ENCODE assay signal across 18 mouse cellular contexts in the genomic region with DNA sequence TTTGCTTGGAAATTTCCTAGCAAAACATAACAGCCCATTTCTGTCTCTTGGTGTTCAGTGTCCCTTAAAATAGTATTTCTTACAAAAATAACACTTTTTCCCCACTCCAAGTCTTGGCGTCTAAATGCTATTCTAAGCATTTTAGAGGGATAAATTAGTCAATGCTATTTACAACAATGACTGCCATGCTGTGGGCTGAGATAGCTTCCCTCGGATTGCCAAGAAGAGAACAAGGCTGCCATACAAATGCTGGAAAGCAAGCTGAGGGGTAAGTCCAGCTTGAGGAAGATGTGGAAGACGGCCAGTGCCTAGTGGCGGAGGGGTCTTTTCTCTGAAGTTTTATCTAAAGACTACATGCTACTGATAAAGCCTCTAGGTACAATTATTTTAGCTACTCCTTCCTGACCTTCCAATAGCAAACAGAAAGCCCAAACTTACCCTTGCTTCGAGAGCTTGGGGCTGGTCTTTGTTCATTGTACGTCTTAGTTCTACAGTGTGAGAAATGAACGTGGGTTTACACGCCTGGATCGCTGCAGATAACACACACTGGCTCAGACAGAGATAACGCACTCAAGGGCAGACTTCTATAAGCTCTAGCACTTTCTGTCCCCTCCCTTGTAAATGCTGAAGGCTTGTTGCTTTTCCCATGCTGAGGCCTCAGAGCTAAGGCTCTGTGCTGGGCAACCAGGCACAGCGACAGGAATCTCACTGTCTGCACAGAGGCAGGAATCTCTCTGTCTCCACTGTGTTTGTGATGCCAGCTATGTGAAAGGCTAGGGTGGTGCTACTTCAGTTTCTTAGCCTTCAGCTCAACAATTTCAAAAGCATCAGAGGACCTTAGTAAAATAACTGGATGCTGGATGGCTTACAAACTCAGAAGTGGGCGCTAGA.
DNase-seq lines count a peak whose midpoint lies in the region; ATAC-seq and TF ChIP-seq lines count a peak whose summit lies in the region.
"Had no signal": no experiment of that assay in that cellular context is flagged by ENCODE, and none has a peak within 500 bp of the region (broad histone marks: within the 10 kb centered on the region; RNA-seq: fewer than 3 reads in every experiment).

No protein-coding gene starts in this region.

- no peaks in the 10 kb centered on the region for H3K27me3 ChIP-seq in midbrain, embryonic 14.5 days (ENCODE audit: control insufficient read depth, insufficient read depth, low read length)
- no peaks in the 10 kb centered on the region for H3K27me3 ChIP-seq in midbrain, embryonic 11.5 days (ENCODE audit: control insufficient read depth, insufficient read depth, low read length)
- H3K27me3 ChIP-seq in midbrain, postnatal 0 days (ENCODE audit: insufficient read depth, low read length), result no peaks in the 10 kb centered on the region
- H3K27me3 ChIP-seq: embryonic facial prominence, embryonic 12.5 days had no signal

- intact Hi-C loops in gastrocnemius, adult 2 months (cut with DNase I), result no loop called here

- no peak overlapping the region for H3K4me2 ChIP-seq in midbrain, embryonic 14.5 days (ENCODE audit: low read length)
- H3K4me2 ChIP-seq in midbrain, embryonic 11.5 days, result no peak overlapping the region
- no peak overlapping the region for H3K4me2 ChIP-seq in midbrain, postnatal 0 days (ENCODE audit: low read depth, low read length, poor library complexity, severe bottlenecking)
- H3K4me2 ChIP-seq: embryonic facial prominence, embryonic 12.5 days had no signal

- peaks cover 26% of the 10 kb centered on the region for H3K4me1 ChIP-seq in midbrain, embryonic 14.5 days (ENCODE audit: control insufficient read depth, insufficient read depth, low read length)
- H3K4me1 ChIP-seq in midbrain, embryonic 11.5 days (ENCODE audit: control insufficient read depth, insufficient read depth, low read length), result no peaks in the 10 kb centered on the region
- peaks cover 9% of the 10 kb centered on the region for H3K4me1 ChIP-seq in cortical plate, adult 2 months (ENCODE audit: control insufficient read depth, insufficient read depth, low read length)
- H3K4me1 ChIP-seq in midbrain, postnatal 0 days (ENCODE audit: insufficient read depth, low read length), result peaks cover 13% of the 10 kb centered on the region
- H3K4me1 ChIP-seq: embryonic facial prominence, embryonic 12.5 days had no signal

- peak; percentile 59 to 61 for DNase-seq in frontal cortex, adult 2 months (ENCODE audit: extremely low spot score in 1 of 2, low spot score in 1 of 2)
- DNase-seq in frontal cortex, postnatal 14 days (ENCODE audit: low spot score in 2 of 2), result no peak
- DNase-seq in midbrain, embryonic 14.5 days, result peak; percentile 26
- no peak for DNase-seq in midbrain, embryonic 11.5 days (ENCODE audit: low spot score, missing footprints)
- peak; percentile 46 for DNase-seq in midbrain, postnatal 0 days (ENCODE audit: low spot score)
- DNase-seq in gastrocnemius, adult 2 months, result no peak
- DNase-seq in embryo, embryonic 10 days (ENCODE audit: low spot score), result no peak
- DNase-seq: adrenal gland, postnatal 25 days; cerebellum, adult 9-11 months; heart, postnatal 14 days; kidney, postnatal 14 days; layer of hippocampus, postnatal 36 days had no signal

- no peak for TF ChIP-seq POLR2A in cortical plate, adult 2 months (IDR thresholded peaks at IDR 0.05; ENCODE audit: extremely low read depth, insufficient read depth, low read length)

- no peaks in the 10 kb centered on the region for H3K9me3 ChIP-seq in midbrain, embryonic 14.5 days (ENCODE audit: control insufficient read depth, low read length)
- no peaks in the 10 kb centered on the region for H3K9me3 ChIP-seq in midbrain, embryonic 11.5 days (ENCODE audit: control insufficient read depth, low read length)
- no peaks in the 10 kb centered on the region for H3K9me3 ChIP-seq in midbrain, postnatal 0 days (ENCODE audit: low read length)
- H3K9me3 ChIP-seq: embryonic facial prominence, embryonic 12.5 days had no signal

- H3K9ac ChIP-seq in midbrain, embryonic 14.5 days (replicated peaks; ENCODE audit: low read length), result no peak overlapping the region
- no peak overlapping the region for H3K9ac ChIP-seq in midbrain, embryonic 11.5 days (ENCODE audit: low read length)
- no peak overlapping the region for H3K9ac ChIP-seq in midbrain, postnatal 0 days (replicated peaks; ENCODE audit: low read length, poor library complexity, severe bottlenecking)
- H3K9ac ChIP-seq: embryonic facial prominence, embryonic 12.5 days had no signal

- H3K27ac ChIP-seq in midbrain, embryonic 14.5 days (replicated peaks; ENCODE audit: low read depth, low read length), result peak overlapping the region; percentile 5; the same call in 1 of the 2 replicates
- H3K27ac ChIP-seq in midbrain, embryonic 11.5 days (ENCODE audit: low read depth, low read length), result no peak overlapping the region
- H3K27ac ChIP-seq in cortical plate, adult 2 months (ENCODE audit: insufficient read depth, low read length), result peak overlapping the region; percentile 41; the same call in 1 of the 2 replicates
- H3K27ac ChIP-seq in midbrain, postnatal 0 days (ENCODE audit: low read depth, low read length), result peak overlapping the region; percentile 65
- H3K27ac ChIP-seq in gastrocnemius, adult 2 months, result no peak overlapping the region
- H3K27ac ChIP-seq: embryonic facial prominence, embryonic 12.5 days; macrophage had no signal

- 73% methylated on average over 12 of the region's 12 CpGs for WGBS in midbrain, embryonic 14.5 days
- WGBS in midbrain, embryonic 11.5 days, result 84% methylated on average over 12 of the region's 12 CpGs
- WGBS in midbrain, postnatal 0 days, result 60% methylated on average over 12 of the region's 12 CpGs

- TF ChIP-seq CTCF in cortical plate, adult 2 months (IDR thresholded peaks at IDR 0.05; ENCODE audit: extremely low read depth, insufficient read depth, low read length), result no peak
- TF ChIP-seq CTCF in midbrain, postnatal 0 days (IDR thresholded peaks at IDR 0.05), result no peak
- no peak for TF ChIP-seq CTCF in gastrocnemius, adult 2 months (IDR thresholded peaks at IDR 0.05)

- H3K4me3 ChIP-seq in midbrain, embryonic 14.5 days (replicated peaks; ENCODE audit: low read depth, low read length), result no peak overlapping the region
- no peak overlapping the region for H3K4me3 ChIP-seq in midbrain, embryonic 11.5 days (ENCODE audit: low read depth, low read length)
- no peak overlapping the region for H3K4me3 ChIP-seq in cortical plate, adult 2 months (ENCODE audit: insufficient read depth, low read length)
- no peak overlapping the region for H3K4me3 ChIP-seq in midbrain, postnatal 0 days (ENCODE audit: low read depth, low read length)
- no peak overlapping the region for H3K4me3 ChIP-seq in gastrocnemius, adult 2 months
- H3K4me3 ChIP-seq: embryonic facial prominence, embryonic 12.5 days; myocyte had no signal

- ATAC-seq in midbrain, embryonic 14.5 days (ENCODE audit: low FRiP score, low TSS enrichment), result no peak
- no peak for ATAC-seq in midbrain, embryonic 11.5 days (ENCODE audit: low FRiP score)
- no peak for ATAC-seq in midbrain, postnatal 0 days (ENCODE audit: low FRiP score)
- ATAC-seq: intestine, postnatal 0 days had no signal

- no peaks in the 10 kb centered on the region for H3K36me3 ChIP-seq in midbrain, embryonic 14.5 days (ENCODE audit: control insufficient read depth, insufficient read depth, low read length)
- no peaks in the 10 kb centered on the region for H3K36me3 ChIP-seq in midbrain, embryonic 11.5 days (ENCODE audit: control insufficient read depth, insufficient read depth, low read length)
- H3K36me3 ChIP-seq in midbrain, postnatal 0 days (ENCODE audit: insufficient read depth, low read length), result no peaks in the 10 kb centered on the region
- H3K36me3 ChIP-seq: embryonic facial prominence, embryonic 12.5 days; G1E had no signal

Comparison
In these comparisons a context has a peak if more than half of its experiments do, and no peak if none do; other contexts are left out.
1. DNase-seq: peak in frontal cortex, adult 2 months (2 of 2), midbrain, embryonic 14.5 days (single experiment) and midbrain, postnatal 0 days (single experiment); none in frontal cortex, postnatal 14 days (0 of 2), midbrain, embryonic 11.5 days (single experiment), gastrocnemius, adult 2 months (single experiment) and embryo, embryonic 10 days (single experiment).
2. H3K27ac ChIP-seq: peak in midbrain, embryonic 14.5 days (single experiment), cortical plate, adult 2 months (single experiment) and midbrain, postnatal 0 days (single experiment); none in midbrain, embryonic 11.5 days (single experiment) and gastrocnemius, adult 2 months (single experiment).